Mouse (Mus musculus): Measurements from ENCODE around the gene Gfy. TPM values are rescaled to one million over a fixed set of nuclear protein-coding genes. Genes with fewer than 3 reads are reported as not detected.
"Not testable (repeated sequence)": the region's sequence is repeated elsewhere in the genome, so short reads cannot be mapped to it uniquely, and the experiment has no call there.

Gene Gfy
- polyA plus RNA-seq, 1 experiment from 2014 or later = not detected

GRCm38 (mm10) chr7:45176356-45176755 lies 3.0 kb downstream of the Gfy start:
- DNase-seq (ENCODE audit: low spot score) (no peak), ATAC-seq (no peak)
- H3K4me1 ChIP-seq (ENCODE audit: control insufficient read depth, insufficient read depth, low read length) = 0 out of 2 replicates have a peak, but pooled peaks cover 2% of the 10 kb centered on the region
- no peak overlapping the region for H3K27ac ChIP-seq (ENCODE audit: low read depth, low read length)
- WGBS = 2% methylated on average over 31 of the region's 31 CpGs
- no peak overlapping the region for H3K9ac ChIP-seq (ENCODE audit: low read length)
- H3K4me3 ChIP-seq (ENCODE audit: low read depth, low read length) = no peak overlapping the region
- peak overlapping the region; percentile 28 for H3K4me2 ChIP-seq (ENCODE audit: low read length)
- no peaks in the 10 kb centered on the region for H3K9me3 ChIP-seq (replicated peaks; ENCODE audit: control insufficient read depth, low read length)
- no peaks in the 10 kb centered on the region for H3K36me3 ChIP-seq (ENCODE audit: control insufficient read depth, insufficient read depth, low read length)
- H3K27me3 ChIP-seq (replicated peaks; ENCODE audit: control insufficient read depth, insufficient read depth, low read length) = peaks cover 74% of the 10 kb centered on the region

DNA sequence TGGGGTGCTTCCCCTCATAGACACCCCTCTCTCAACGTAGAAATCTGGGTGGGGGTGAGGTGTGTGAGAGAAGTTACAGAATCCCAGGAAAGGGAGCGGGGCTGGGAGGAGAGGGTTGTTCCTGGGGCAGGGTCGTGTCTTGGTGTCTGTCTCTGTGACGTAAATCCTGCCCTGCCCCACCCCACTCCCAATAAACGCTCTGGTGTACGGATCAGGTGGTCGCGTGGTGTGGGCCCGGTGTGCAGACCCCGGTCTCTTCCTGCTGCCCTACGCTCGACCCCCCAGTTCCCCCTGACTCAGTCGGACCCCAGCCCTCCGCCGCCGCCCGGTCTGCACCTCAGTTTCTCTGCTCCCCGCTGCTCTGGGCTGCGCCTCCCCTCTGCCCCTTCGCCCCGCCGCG lies 3.4 kb downstream of the Gfy start:
- no peak overlapping the region for H3K27ac ChIP-seq (ENCODE audit: low read depth, low read length)
- H3K27me3 ChIP-seq (replicated peaks; ENCODE audit: control insufficient read depth, insufficient read depth, low read length) = peaks cover 70% of the 10 kb centered on the region
- peak overlapping the region; percentile 28 for H3K4me2 ChIP-seq (ENCODE audit: low read length)
- H3K36me3 ChIP-seq (ENCODE audit: control insufficient read depth, insufficient read depth, low read length) = no peaks in the 10 kb centered on the region
- WGBS = under 1% methylated on average over 23 of the region's 23 CpGs
- DNase-seq (ENCODE audit: low spot score) (no peak), ATAC-seq (no peak)
- no peak overlapping the region for H3K4me3 ChIP-seq (ENCODE audit: low read depth, low read length)
- no peaks in the 10 kb centered on the region for H3K4me1 ChIP-seq (ENCODE audit: control insufficient read depth, insufficient read depth, low read length)
- no peak overlapping the region for H3K9ac ChIP-seq (ENCODE audit: low read length)
- no peaks in the 10 kb centered on the region for H3K9me3 ChIP-seq (replicated peaks; ENCODE audit: control insufficient read depth, low read length)

- Histone ChIP-seq H3K4me2 (ENCODE audit: low read length) (no peak overlapping the region), H3K4me3 (ENCODE audit: low read depth, low read length) (no peak overlapping the region), H3K9me3 (replicated peaks; ENCODE audit: control insufficient read depth, low read length) (no peaks in the 10 kb centered on the region), H3K9ac (ENCODE audit: low read length) (no peak overlapping the region), H3K4me1 (ENCODE audit: control insufficient read depth, insufficient read depth, low read length) (no peaks in the 10 kb centered on the region), H3K27me3 (replicated peaks; ENCODE audit: control insufficient read depth, insufficient read depth, low read length) (peaks cover 65% of the 10 kb centered on the region), H3K36me3 (ENCODE audit: control insufficient read depth, insufficient read depth, low read length) (no peaks in the 10 kb centered on the region), H3K27ac (ENCODE audit: low read depth, low read length) (no peak overlapping the region)
- DNase-seq (ENCODE audit: low spot score) = no peak
- no peak for ATAC-seq
- WGBS = 2% methylated on average over 13 of the region's 13 CpGs
These were observed 4.0 kb downstream of the Gfy start for GRCm38 (mm10) chr7:45175398-45175797.

DNA sequence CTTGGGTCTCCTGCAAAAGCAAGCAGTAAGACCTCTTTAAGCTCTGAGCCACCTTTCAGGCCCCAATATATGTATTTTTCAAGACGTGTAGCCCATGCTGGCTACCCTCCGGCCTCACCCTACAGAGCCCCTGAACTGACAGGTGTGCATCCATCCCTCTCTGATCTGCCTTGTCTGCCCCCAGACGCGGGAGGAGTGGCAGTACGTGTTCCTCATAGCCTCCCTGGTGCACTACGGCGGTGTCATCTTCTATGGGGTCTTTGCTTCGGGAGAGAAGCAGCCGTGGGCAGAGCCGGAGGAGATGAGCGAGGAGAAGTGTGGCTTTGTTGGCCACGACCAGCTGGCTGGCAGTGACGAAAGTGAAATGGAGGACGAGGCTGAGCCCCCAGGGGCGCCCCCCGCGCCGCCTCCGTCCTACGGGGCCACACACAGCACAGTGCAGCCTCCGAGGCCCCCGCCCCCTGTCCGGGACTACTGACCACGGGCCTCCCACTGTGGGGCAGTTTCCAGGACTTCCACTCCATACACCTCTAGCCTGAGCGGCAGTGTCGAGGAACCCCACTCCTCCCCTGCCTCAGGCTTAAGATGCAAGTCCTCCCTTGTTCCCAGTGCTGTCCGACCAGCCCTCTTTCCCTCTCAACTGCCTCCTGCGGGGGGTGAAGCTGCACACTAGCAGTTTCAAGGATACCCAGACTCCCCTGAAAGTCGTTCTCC lies 4.6 kb downstream of the Gfy start:
- H3K9ac ChIP-seq (ENCODE audit: low read length) = no peak overlapping the region
- no peaks in the 10 kb centered on the region for H3K9me3 ChIP-seq (replicated peaks; ENCODE audit: control insufficient read depth, low read length)
- H3K27me3 ChIP-seq (replicated peaks; ENCODE audit: control insufficient read depth, insufficient read depth, low read length) = peaks cover 63% of the 10 kb centered on the region
- H3K4me3 ChIP-seq (ENCODE audit: low read depth, low read length) = no peak overlapping the region
- no peaks in the 10 kb centered on the region for H3K4me1 ChIP-seq (ENCODE audit: control insufficient read depth, insufficient read depth, low read length)
- peak; percentile 18; the same call in 1 of the 2 replicates for ATAC-seq
- no peaks in the 10 kb centered on the region for H3K36me3 ChIP-seq (ENCODE audit: control insufficient read depth, insufficient read depth, low read length)
- 0 out of 2 replicates have a peak overlapping the region, but pooled peaks have one; percentile 2 for H3K4me2 ChIP-seq (ENCODE audit: low read length)
- DNase-seq (ENCODE audit: low spot score) = no peak
- no peak overlapping the region for H3K27ac ChIP-seq (ENCODE audit: low read depth, low read length)
- 3% methylated on average over 28 of the region's 29 CpGs for WGBS

- H3K4me1 ChIP-seq (ENCODE audit: control insufficient read depth, insufficient read depth, low read length); H3K4me3 ChIP-seq (ENCODE audit: low read depth, low read length); H3K9me3 ChIP-seq (replicated peaks; ENCODE audit: control insufficient read depth, low read length); H3K4me2 ChIP-seq (ENCODE audit: low read length); DNase-seq (ENCODE audit: low spot score); H3K36me3 ChIP-seq (ENCODE audit: control insufficient read depth, insufficient read depth, low read length); ATAC-seq; H3K27ac ChIP-seq (ENCODE audit: low read depth, low read length); H3K9ac ChIP-seq (ENCODE audit: low read length): not testable (repeated sequence)
- H3K27me3 ChIP-seq (replicated peaks; ENCODE audit: control insufficient read depth, insufficient read depth, low read length) = peaks cover 63% of the 10 kb centered on the region
- WGBS = 67% methylated on average over 1 of the region's 1 CpGs
These were observed 5.6 kb downstream of the Gfy start for GRCm38 (mm10) chr7:45173772-45174171.

DNA sequence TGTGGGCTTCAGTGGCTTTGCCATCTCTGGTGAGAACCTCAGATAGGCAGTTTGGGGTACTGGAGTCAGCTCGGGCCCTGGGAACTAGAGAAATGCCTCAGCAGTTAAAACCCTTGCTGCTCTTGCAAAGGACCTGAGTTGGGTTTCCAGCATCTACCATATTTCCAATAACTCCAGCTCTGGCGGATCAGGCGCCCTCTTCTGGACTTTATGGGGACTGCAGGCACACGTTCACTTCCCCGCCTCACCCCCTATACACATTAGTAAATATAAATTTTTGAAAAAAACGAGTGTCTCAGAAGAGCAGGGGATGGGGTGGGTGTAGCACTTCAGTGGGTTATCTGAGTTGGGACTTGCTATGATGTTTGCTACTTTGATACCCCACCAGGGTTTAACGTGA lies 6.4 kb downstream of the Gfy start:
- no peak overlapping the region for H3K27ac ChIP-seq (ENCODE audit: low read depth, low read length)
- H3K4me2 ChIP-seq (ENCODE audit: low read length) = no peak overlapping the region
- 64% methylated on average over 7 of the region's 7 CpGs for WGBS
- H3K9ac ChIP-seq (ENCODE audit: low read length) = no peak overlapping the region
- peaks cover 4% of the 10 kb centered on the region; the same call in 1 of the 2 replicates for H3K4me1 ChIP-seq (ENCODE audit: control insufficient read depth, insufficient read depth, low read length)
- ATAC-seq (no peak), DNase-seq (ENCODE audit: low spot score) (no peak)
- no peaks in the 10 kb centered on the region for H3K36me3 ChIP-seq (ENCODE audit: control insufficient read depth, insufficient read depth, low read length)
- H3K27me3 ChIP-seq (replicated peaks; ENCODE audit: control insufficient read depth, insufficient read depth, low read length) = peaks cover 62% of the 10 kb centered on the region
- H3K9me3 ChIP-seq (replicated peaks; ENCODE audit: control insufficient read depth, low read length) = no peaks in the 10 kb centered on the region
- no peak overlapping the region for H3K4me3 ChIP-seq (ENCODE audit: low read depth, low read length)

- Histone ChIP-seq H3K4me2 (ENCODE audit: low read length) (no peak overlapping the region), H3K9ac (ENCODE audit: low read length) (no peak overlapping the region), H3K36me3 (ENCODE audit: control insufficient read depth, insufficient read depth, low read length) (no peaks in the 10 kb centered on the region), H3K27ac (ENCODE audit: low read depth, low read length) (no peak overlapping the region), H3K9me3 (replicated peaks; ENCODE audit: control insufficient read depth, low read length) (no peaks in the 10 kb centered on the region), H3K4me1 (ENCODE audit: control insufficient read depth, insufficient read depth, low read length) (peaks cover 4% of the 10 kb centered on the region; the same call in 1 of the 2 replicates), H3K27me3 (replicated peaks; ENCODE audit: control insufficient read depth, insufficient read depth, low read length) (peaks cover 53% of the 10 kb centered on the region), H3K4me3 (ENCODE audit: low read depth, low read length) (no peak overlapping the region)
- 87% methylated on average over 3 of the region's 3 CpGs for WGBS
- no peak for ATAC-seq
- no peak for DNase-seq (ENCODE audit: low spot score)
These were observed 9.9 kb downstream of the Gfy start for GRCm38 (mm10) chr7:45169495-45169894.

GRCm38 (mm10) chr7:45168656-45169055 lies 10.7 kb downstream of the Gfy start:
- Histone ChIP-seq H3K36me3 (ENCODE audit: control insufficient read depth, insufficient read depth, low read length) (no peaks in the 10 kb centered on the region), H3K4me2 (ENCODE audit: low read length) (peak overlapping the region; percentile 20), H3K4me1 (ENCODE audit: control insufficient read depth, insufficient read depth, low read length) (peaks cover 6% of the 10 kb centered on the region; the same call in 1 of the 2 replicates), H3K9me3 (replicated peaks; ENCODE audit: control insufficient read depth, low read length) (no peaks in the 10 kb centered on the region), H3K27me3 (replicated peaks; ENCODE audit: control insufficient read depth, insufficient read depth, low read length) (peaks cover 55% of the 10 kb centered on the region), H3K9ac (ENCODE audit: low read length) (no peak overlapping the region), H3K4me3 (ENCODE audit: low read depth, low read length) (peak overlapping the region; percentile 8; the same call in 1 of the 2 replicates), H3K27ac (ENCODE audit: low read depth, low read length) (no peak overlapping the region)
- WGBS = 5% methylated on average over 24 of the region's 24 CpGs
- DNase-seq (ENCODE audit: low spot score) = no peak
- ATAC-seq = no peak

- peak overlapping the region; percentile 1; the same call in 1 of the 2 replicates for H3K9ac ChIP-seq (ENCODE audit: low read length)
- no peak overlapping the region for H3K4me3 ChIP-seq (ENCODE audit: low read depth, low read length)
- 2% methylated on average over 19 of the region's 19 CpGs for WGBS
- H3K27me3 ChIP-seq (replicated peaks; ENCODE audit: control insufficient read depth, insufficient read depth, low read length) = peaks cover 63% of the 10 kb centered on the region
- ATAC-seq (peak; percentile 38; the same call in 1 of the 2 replicates), DNase-seq (ENCODE audit: low spot score) (peak; percentile 46)
- H3K27ac ChIP-seq (ENCODE audit: low read depth, low read length) = peak overlapping the region; percentile 23
- H3K4me1 ChIP-seq (ENCODE audit: control insufficient read depth, insufficient read depth, low read length) = peaks cover 6% of the 10 kb centered on the region; the same call in 1 of the 2 replicates
- no peaks in the 10 kb centered on the region for H3K36me3 ChIP-seq (ENCODE audit: control insufficient read depth, insufficient read depth, low read length)
- H3K4me2 ChIP-seq (ENCODE audit: low read length) = peak overlapping the region; percentile 20
- H3K9me3 ChIP-seq (replicated peaks; ENCODE audit: control insufficient read depth, low read length) = no peaks in the 10 kb centered on the region
These were observed 11.5 kb downstream of the Gfy start for GRCm38 (mm10) chr7:45167761-45168445.
